Mouse (Mus musculus): Measurements from ENCODE around the gene Ank3.

The Ank3 gene

DNA sequence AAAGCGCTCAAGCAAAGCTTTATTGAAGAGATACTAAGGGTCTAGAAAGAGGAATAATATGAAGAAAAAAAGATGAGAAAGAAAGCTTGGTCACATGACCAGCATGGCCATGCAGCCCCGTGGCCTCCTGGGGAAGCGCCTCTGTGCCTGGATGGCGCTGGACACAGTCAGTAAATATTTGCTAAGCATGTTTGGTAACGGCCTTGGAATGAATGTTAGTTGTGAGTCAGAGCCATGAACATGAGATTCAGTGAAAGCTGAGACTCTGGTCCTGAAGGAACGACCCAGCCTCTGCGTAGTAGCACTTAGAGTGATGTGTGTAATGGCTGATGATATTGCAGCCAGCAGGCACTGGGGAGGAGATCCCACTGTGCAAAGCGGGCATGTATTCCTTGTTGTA, 531.9 kb downstream of the Ank3 start:
- in situ Hi-C loops (cut with MboI) = no loop called here

DNA sequence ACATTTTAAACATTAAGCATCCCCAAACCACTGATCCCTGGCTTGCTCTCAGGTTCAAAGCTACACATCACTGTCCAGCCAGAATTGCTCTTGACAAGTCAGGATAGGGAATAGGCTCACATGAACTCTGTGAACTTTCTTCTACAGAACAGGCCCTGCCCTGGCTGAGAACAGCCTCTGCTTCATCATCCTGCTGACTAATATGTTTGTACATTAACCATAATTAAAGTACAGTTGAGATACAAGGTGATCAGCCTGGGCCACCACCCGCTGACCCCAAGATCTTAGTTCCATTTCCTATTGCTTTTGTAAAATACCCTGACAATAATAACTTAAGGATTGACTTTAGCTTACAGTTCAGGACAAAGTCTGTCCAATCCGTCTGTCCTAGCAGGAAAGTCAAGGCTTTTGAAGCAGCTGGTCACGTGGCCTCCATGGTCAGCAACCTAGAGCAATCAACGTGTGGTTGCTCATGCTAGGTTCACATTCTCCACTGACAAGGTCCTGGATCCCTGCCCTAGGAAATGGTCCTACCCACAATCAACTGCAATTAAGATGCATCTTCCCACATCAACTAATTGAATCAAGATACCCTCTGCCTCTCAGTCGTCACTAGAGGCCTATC, 538.0 kb downstream of the Ank3 start:
- in situ Hi-C loops (cut with MboI) = no loop called here

DNA sequence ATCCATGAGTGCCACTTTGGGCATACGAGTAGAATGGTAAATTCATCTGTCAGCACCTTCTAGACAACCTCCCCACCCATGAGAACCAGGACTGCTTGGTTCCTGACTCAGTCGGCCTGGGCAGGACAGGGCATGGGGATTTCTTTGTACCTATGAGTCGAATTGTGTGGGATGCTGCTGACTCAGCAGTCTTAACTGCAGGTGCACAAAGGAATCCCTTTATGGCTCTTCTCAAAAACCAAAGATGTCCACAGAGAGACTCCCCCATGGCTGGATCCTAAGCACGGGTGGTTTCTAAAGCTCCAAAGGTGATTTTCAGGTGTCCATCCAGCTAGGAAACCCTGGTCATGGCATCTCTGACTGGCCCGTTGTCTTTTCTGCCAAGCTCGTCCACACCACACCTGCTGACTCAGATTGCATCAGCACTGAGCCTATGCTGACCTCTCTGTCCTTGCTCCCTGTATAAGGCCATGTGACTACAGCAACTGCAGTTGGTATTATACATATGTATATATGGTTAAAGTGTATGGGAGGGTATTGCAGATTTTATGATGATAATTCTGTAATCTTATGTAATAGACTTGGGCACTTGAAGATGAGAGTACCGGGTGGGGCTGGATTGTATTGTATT, 538.8 kb downstream of the Ank3 start:
- in situ Hi-C loops (cut with MboI) = no loop called here

DNA sequence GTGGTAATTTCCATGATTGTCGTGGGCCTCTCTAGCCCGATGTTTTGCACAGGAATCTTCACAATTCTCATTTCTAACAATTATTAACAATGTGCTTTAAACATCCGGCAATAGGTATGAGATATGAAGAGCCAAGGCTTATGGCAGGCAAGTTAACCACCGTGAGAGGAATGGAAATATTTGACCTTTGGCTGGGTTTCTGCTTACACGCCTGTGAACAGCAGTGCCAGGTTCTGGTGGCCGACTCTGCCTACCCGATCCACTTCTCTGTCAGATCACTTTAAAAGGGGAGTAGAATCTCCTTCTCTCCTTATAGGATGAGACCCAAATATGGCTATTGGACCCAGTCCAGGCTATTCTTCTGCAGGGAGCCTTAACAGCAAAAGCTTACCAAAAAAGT, 540.6 kb downstream of the Ank3 start:
- in situ Hi-C loops (cut with MboI) = no loop called here

DNA sequence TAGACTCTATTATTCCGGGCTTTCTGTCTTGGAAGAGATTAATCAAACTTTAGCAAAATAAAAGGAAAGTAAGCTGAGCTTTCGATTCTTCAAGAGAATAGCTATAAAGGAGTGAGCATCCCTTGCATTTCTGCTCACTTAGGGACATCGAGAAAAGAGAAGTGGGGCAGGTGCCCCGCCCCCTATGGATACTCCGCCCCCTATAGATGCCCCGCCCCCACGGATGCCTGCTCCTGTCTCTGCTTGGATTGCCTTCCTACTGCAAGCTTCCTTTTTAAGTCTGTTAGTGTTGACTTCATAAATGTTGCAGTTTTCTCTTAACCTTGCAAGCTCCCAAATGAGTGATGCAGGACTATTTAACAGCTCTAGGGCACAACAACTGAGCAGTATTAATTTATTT, 541.4 kb downstream of the Ank3 start:
- in situ Hi-C loops (cut with MboI) = no loop called here

DNA sequence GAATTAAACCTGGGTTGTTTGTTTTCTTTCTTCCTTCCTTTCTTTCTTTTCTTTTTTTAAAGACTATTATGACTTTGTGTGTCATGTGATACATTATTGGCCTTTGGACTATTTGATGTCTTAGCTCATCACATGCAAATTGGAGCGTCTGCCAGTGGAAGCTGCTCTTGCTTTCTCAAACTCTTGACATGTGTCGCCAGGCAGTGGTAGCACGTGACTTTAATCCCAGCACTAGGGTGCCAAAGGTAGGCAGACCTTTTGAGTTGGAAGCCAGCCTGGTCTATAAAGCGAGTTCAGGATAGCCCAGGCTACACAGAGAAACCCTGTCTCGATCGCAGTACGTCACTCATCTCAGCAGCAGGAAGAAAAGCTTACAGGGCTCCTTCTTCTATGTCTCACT, 542.4 kb downstream of the Ank3 start:
- in situ Hi-C loops (cut with MboI) = no loop called here

DNA sequence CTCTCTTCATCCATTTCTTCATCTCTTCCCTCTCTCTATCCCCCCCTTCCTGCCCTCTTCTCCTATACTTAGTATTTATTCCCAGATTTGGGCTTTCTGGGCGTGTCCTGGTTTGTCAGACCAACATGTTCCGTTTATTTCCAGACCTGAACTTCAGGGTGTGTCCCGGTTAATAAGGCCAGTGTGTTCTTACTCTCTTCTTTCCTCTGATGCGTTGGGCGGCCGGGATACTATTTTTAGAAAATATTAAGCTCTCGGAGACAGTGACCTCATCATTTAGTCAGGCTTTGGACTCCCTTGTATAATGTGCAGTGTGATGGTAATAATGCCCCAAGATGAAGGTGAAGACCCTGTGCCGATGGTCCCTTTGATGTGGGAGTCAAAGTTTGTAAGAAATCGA, 546.3 kb downstream of the Ank3 start:
- in situ Hi-C loops (cut with MboI) = no loop called here

DNA sequence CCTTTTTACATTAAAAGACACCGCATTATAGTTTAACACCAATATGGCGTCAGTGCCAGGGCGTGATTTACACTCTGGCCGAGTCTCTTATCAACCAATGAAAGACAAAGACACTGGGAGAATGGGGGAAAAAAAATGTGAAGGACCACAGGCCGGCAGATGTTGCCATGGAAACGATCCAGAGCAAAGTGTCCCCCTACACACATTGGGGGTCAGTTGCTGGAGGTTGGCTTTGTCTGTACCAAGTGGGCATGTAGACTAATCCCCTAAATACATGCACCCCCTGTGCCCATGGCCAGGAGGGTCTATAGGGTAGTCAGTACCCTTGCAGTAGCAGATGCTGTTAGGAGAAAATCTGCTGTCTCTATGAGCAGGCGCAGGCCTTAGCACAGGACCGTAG, 547.3 kb downstream of the Ank3 start:
- in situ Hi-C loops (cut with MboI) = no loop called here

DNA sequence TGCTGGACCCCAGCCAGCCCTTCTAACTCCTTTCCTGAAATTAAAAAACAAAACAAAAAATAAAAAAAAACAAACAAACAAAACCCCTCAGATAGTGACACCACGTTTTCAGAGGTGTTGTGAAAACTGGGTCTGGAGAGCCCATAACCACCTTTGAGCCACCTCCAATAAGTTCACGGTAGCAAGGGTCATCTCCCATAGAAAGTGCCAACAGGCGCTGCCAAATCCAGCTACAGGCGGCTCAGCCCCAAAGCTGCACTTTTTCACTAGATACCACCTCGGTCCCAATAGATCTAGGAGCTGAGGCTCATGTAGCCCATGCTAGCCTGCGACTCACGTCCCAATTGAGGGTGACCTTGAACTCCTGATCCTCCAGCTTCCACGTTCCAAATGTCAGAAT, 547.7 kb downstream of the Ank3 start:
- in situ Hi-C loops (cut with MboI) = no loop called here

DNA sequence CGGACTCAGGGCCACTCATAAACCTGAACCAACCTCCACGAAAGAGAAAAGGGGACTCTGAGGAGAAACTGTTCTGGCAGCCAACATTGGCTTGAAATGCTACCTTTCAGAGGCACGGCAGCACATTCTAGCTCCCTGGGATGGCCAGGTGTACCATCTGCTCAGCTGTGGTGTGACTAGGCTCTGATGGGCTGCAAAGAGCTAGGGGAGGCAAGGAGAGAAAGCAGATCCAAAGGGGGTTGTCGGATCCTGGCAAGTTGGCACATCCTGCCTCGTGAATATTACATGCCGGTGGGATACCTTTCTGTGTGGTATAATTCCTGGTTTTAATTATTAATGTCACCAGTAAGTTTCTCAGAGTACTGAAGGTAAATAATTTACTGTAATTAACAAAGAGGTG, 548.5 kb downstream of the Ank3 start:
- in situ Hi-C loops (cut with MboI) = no loop called here

DNA sequence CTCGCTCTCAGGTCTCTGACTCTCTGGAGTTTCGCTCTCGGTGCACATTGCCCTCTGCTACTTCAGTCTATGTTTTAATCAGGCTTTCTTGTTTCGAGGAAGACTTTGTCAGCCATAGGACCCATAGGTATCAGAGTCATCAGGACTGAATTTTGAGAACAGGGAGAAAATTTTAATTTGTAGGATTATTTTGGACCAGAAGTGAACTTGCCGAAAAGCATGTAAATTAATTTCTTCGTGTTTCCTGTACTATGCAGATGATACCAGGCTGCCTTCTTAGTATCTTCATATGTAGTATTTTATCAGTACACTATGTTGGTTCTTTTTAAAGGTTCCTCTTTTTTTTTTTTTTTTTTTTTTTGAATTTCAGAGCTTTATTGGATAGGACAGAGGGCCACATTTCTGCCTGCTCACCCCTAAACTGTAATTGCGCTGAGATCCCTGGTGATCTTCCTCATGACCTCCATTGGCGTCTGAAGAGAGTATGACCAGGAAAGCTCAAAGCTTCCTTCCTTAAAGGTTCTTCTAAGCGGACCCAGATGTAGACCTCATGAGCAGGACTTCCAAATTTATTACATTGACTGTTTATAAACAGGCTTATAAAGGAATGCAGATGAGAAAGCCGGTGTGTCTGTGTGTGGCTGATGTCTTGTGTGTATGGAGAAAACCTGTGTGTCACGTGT, 551.8 kb downstream of the Ank3 start:
- in situ Hi-C loops (cut with MboI) = no loop called here

DNA sequence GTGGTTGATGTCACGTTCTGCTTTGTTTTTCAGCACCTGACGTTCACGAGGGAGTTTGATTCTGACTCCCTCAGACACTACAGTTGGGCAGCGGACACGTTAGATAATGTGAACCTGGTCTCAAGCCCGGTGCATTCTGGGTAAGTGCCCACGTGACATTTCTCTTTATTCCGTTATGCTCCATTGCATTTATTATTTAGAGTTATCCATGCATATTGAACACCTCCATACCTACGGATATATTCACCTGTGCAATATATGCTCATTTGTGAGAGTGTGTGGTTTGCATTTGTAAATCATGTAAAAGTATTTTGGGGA, 552.3 kb downstream of the Ank3 start:
- in situ Hi-C loops (cut with MboI) = no loop called here

DNA sequence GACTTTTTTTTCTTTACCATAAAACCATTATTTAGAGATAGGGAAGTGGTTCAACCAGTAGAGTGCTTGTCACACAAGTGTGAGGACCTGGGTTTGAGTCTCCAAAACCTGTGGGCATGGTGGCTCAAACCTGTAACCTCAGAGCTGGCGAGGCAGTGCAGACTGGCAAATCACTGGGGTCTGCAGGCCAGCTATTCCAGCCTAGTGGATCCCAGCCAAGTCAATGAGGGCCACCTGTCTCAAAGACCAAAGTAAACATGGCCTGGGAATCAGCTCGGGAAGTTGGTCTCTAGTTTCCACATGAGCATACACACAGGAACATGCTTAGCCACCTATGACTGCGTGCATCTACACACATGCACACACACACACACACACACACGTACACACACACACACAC, 552.9 kb downstream of the Ank3 start:
- in situ Hi-C loops (cut with MboI) = no loop called here

DNA sequence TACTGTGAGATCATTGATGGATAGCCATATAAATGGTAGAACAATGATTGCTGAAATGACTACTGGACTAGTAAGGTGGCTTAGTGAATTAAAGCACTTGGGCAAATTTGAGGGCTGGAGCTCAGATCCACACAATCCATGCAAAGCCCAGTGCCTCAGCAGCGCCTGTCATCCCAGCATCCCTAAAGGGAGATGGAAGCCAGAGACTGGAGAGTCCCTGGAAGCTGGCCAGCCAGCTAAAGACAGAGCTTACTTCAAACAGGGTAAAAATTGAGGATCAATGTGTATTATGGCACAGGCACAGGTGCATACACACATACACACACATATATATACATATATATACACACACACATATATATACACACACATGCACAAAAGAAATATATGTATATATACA, 553.7 kb downstream of the Ank3 start:
- in situ Hi-C loops (cut with MboI) = no loop called here

DNA sequence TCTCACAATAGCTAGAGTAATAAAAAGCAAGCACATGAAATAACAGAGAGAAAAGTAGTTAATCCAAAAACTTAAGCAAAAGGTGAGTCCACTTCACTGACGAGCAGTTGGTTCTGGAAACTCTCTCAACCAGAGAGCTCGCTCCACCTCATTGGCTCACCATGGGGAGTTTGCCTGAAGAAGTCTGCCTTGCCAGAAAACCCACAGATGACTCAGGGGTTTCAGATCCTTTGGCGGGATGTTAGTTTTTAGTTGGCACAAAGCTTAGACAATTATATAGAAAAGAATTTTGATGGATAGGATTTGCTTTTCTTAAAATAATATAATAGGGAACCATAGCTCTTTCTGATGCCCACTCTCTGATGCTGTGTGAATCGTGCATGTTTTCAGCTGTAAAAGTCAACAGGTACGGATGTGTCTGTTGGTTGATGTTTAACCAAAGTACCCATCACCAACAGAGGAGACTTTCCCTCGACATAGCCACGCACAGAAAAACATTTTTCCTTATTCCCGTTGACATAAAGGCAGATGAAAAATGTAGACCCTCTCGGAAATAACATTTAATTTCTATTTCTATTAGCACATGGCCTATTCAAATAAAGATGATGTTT, 556.2 kb downstream of the Ank3 start:
- in situ Hi-C loops (cut with MboI) = no loop called here

DNA sequence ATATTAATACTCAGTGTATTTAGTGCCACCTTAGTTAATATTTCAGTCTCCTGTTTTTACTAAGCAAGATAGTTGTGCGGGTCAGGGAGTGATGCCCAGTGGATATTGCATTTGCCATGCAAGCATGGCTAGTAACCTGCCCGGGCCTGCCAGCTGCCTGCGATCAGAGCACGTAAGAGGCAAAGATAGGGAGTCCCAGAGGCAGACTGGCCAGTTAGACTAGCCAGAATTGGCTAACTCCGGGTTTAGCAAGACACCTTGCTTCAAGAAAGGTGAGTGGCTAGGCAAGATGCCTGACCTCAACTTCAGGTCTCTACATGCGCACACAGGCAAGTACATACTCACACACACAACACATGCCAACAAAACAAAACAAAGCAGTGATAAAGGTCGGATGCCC, 563.7 kb downstream of the Ank3 start:
- in situ Hi-C loops (cut with MboI) = no loop called here

DNA sequence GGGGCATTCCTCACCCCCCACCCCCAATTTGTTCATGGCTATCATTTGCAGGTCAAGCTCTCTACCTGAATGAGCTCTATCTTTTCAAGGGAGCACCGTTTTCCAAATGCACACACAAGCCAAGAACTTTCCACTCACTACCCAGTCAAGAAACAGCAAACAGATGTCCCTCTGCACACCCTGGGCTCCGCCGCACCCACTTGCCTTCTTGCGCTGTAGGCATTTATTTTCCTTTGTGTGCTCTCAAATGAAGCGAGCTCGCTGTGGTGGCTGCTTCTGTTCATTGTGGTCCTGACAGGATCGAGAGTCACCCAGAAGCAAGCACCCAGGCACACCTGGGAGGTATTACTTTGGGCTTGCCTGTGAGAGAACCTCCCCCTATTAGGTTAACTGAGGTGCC, 564.4 kb downstream of the Ank3 start:
- in situ Hi-C loops (cut with MboI) = no loop called here

DNA sequence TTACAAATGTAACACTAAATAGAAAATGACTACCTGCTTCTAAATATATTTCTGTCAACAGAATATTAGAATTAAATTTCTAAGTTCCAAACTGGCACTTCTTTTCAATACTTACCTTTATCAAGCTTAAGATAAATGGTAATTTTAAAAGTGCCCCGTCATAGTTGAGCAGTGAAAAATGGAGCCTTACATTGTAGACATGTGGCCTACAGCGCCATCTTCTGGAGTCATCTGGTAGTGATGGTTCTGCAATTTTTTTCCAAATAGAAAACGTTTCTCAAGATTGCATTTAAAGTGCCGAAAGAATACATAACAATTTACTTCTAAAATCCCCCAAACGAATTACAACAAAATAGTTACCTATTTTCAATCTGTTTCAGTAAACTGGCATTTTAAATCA, 566.0 kb downstream of the Ank3 start:
- in situ Hi-C loops (cut with MboI) = no loop called here

DNA sequence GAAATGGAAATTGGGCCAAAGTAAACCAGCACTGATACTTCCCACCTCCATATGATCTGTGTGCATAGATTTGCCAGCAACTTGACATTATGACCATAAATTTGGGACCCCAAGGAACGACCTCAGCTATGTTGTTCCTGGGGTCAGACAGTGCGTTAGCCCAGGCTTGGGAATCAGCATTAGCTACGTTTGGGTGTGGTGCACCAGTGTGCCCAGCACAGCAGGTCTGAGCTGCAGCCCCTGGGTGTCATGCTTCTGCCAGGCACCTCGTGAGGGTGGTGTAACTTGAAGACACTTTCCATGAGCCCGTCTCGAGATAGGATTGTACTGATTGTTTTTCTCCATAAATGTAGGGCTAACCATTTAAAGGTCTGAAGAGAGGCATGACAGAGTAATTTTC, 566.5 kb downstream of the Ank3 start:
- in situ Hi-C loops (cut with MboI) = no loop called here

DNA sequence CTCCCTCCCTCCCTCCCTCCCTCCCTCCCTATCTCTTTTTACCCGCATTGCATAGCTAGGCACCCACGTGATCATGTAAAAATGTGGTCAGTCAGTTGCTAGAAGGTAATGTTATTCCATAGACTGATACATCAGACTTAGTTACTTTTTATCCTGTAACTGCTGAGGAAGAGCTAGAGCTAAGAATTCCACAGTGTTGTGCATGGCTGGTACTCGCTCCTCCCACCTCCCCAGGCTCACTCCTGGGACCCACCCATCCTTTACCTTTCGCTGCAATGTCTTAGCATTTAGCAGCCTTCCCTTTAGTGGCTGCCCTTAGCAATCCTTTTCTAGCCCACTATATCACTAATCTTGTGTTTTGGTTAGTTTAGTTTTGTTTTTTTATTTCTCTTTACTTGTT, 569.4 kb downstream of the Ank3 start:
- in situ Hi-C loops (cut with MboI) = no loop called here

DNA sequence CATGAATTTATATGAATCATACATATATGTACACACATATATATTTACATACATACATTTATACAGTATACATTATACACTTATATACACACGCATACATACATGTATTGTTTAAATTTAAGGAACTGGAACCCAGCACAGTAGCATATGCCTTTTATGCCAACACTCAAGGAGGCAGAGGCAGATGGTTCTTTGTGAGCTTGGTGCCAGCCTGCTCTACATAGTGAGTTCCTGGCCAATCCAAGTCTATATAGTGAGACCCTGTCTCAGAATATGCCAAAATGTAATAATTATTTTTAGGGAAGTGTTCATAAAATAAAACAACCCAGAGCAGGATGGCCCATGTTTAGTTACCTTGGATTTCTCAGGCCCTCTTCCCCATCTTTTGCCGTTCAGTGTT, 581.1 kb downstream of the Ank3 start:
- in situ Hi-C loops (cut with MboI) = no loop called here

DNA sequence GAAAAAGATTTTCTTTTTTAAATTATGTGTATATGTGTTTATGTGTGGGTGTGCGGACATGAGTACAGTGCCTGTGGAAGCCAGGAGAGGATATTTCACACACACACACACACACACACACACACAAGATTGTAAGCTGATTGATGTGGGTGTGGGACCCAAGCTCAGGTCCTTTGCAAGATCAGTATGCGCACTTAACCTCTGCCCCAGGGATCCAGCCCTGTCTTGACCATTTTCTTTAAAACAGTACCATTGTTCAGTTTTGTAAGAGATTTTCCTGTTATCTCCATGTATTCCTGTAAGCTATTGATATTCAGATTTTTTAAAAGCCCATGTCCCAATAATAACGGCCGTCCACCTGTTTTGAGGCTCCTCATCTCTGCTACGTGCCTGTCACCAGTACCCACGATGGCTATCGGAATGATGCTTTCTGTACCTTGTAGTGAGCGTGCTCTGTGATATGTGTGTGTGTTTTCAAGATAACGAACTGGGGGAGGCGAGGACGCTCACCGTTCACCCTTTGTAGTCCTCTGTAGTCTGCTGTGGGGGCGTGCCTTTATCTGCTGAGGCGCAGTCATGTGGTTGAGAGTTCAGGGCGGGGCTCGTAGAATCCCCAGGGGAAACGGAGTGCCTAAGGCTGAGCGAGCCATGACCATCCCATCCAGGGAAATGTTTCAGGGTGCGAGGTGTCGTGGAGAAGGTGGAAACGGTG, 583.0 kb downstream of the Ank3 start:
- in situ Hi-C loops (cut with MboI) = no loop called here

DNA sequence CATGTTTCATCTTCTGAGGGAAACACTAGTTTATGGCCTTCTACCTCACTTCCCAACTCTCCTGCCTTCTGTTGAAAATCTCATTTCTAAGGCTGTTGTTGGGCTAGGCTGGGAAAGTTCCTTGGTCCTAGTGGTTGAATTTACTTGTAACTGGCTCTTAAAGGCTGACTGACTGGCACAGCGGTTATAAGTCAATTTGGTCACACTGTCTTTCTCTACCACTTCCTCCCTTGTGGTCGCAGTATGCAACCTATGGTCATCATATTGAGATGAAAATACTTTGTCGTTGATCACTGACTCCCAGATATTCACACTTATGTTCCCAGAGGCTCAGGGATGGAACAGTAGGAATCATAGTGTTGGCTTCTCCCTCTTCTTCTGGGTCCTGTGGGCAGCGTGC, 584.1 kb downstream of the Ank3 start:
- in situ Hi-C loops (cut with MboI) = no loop called here
